Mouse (Mus musculus): Measurements from ENCODE around the gene Dlgap5. TPM values are rescaled to one million over a fixed set of nuclear protein-coding genes. Genes with fewer than 3 reads are reported as not detected.

The Dlgap5 gene
- polyA plus RNA-seq, 1 experiment = 2.5 TPM

DNA sequence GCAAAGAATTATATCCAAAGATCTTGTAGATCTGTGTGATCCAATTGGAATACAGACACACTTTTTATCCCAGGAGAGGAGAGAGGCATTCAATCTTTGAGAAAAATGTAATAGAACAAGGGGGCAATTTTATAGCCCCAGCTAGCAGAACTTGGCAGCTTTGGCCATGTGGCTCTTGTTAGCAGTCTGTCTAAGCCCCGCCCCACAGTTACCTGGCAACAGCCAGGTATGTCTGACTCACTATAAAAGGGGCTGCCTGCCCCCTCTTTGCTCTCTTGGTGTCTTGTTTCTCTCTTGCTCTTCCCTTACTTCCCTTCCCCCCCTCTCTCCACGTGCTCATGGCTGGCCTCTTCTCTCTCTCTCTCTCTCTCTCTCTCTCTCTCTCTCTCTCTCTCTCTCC is 3.4 kb upstream of the Dlgap5 start:
- no peak for TF ChIP-seq CTCF (IDR thresholded peaks at IDR 0.05; ENCODE audit: extremely low read depth, insufficient read length, insufficient replicate concordance, low read depth, low read length)
- TF ChIP-seq POLR2A (IDR thresholded peaks at IDR 0.05; ENCODE audit: low read depth, low read length) = no peak
- H3K4me1 ChIP-seq (ENCODE audit: control insufficient read depth, insufficient read depth, insufficient read length, low read length) = peaks cover 3% of the 10 kb centered on the region; the same call in 1 of the 2 replicates
- H3K4me3 ChIP-seq (ENCODE audit: low read depth, low read length) = no peak overlapping the region
- 39% methylated on average over 2 of the region's 2 CpGs for WGBS
- H3K27ac ChIP-seq (ENCODE audit: insufficient read depth, low read depth, low read length) = no peak overlapping the region
- H3K36me3 ChIP-seq (ENCODE audit: control insufficient read depth, insufficient read depth, low read length) = no peaks in the 10 kb centered on the region
- H3K27me3 ChIP-seq (ENCODE audit: control insufficient read depth, insufficient read depth, low read length) = no peaks in the 10 kb centered on the region

- Histone ChIP-seq H3K36me3 (ENCODE audit: control insufficient read depth, insufficient read depth, low read length) (peaks cover 3% of the 10 kb centered on the region), H3K27me3 (ENCODE audit: control insufficient read depth, insufficient read depth, low read length) (no peaks in the 10 kb centered on the region), H3K4me3 (ENCODE audit: low read depth, low read length) (no peak overlapping the region), H3K27ac (ENCODE audit: insufficient read depth, low read depth, low read length) (no peak overlapping the region), H3K4me1 (ENCODE audit: control insufficient read depth, insufficient read depth, insufficient read length, low read length) (peaks cover 3% of the 10 kb centered on the region; the same call in 1 of the 2 replicates)
- 94% methylated on average over 24 of the region's 24 CpGs for WGBS
- TF ChIP-seq CTCF (IDR thresholded peaks at IDR 0.05; ENCODE audit: extremely low read depth, insufficient read length, insufficient replicate concordance, low read depth, low read length) (no peak), POLR2A (IDR thresholded peaks at IDR 0.05; ENCODE audit: low read depth, low read length) (no peak)
These were observed 1.6 kb upstream of the Dlgap5 start for GRCm38 (mm10) chr14:47419723-47420276.

- WGBS = 81% methylated on average over 9 of the region's 9 CpGs
- TF ChIP-seq POLR2A (IDR thresholded peaks at IDR 0.05; ENCODE audit: low read depth, low read length) (no peak), CTCF (IDR thresholded peaks at IDR 0.05; ENCODE audit: extremely low read depth, insufficient read length, insufficient replicate concordance, low read depth, low read length) (no peak)
- Histone ChIP-seq H3K4me3 (ENCODE audit: low read depth, low read length) (no peak overlapping the region), H3K27ac (ENCODE audit: insufficient read depth, low read depth, low read length) (no peak overlapping the region), H3K4me1 (ENCODE audit: control insufficient read depth, insufficient read depth, insufficient read length, low read length) (peaks cover 3% of the 10 kb centered on the region; the same call in 1 of the 2 replicates), H3K36me3 (ENCODE audit: control insufficient read depth, insufficient read depth, low read length) (peaks cover 3% of the 10 kb centered on the region), H3K27me3 (ENCODE audit: control insufficient read depth, insufficient read depth, low read length) (no peaks in the 10 kb centered on the region)
These were observed 923 bp upstream of the Dlgap5 start for GRCm38 (mm10) chr14:47419034-47419625.

DNA sequence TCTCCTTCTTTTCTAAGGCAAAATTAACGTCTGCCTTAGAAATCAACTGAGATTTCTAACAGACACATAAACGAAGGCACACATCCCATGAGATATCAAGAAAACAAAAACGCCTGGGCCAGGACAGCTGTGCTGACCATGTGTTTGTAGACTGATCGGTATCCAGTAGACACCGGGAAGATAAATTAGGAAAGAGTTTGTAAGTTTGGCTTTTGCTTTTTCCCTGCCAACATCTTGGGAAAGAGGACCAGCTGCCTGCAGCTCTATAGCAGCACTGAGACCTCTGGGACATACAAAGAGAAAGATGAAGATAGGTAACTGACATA is 422 bp upstream of the Dlgap5 start:
- H3K36me3 ChIP-seq (ENCODE audit: control insufficient read depth, insufficient read depth, low read length) = peaks cover 4% of the 10 kb centered on the region
- no peak overlapping the region for H3K27ac ChIP-seq (ENCODE audit: insufficient read depth, low read depth, low read length)
- no peaks in the 10 kb centered on the region for H3K27me3 ChIP-seq (ENCODE audit: control insufficient read depth, insufficient read depth, low read length)
- TF ChIP-seq POLR2A (IDR thresholded peaks at IDR 0.05; ENCODE audit: low read depth, low read length) (no peak), CTCF (IDR thresholded peaks at IDR 0.05; ENCODE audit: extremely low read depth, insufficient read length, insufficient replicate concordance, low read depth, low read length) (no peak)
- H3K4me3 ChIP-seq (ENCODE audit: low read depth, low read length) = peak overlapping the region; percentile 78
- peaks cover 3% of the 10 kb centered on the region; the same call in 1 of the 2 replicates for H3K4me1 ChIP-seq (ENCODE audit: control insufficient read depth, insufficient read depth, insufficient read length, low read length)
- 22% methylated on average over 5 of the region's 5 CpGs for WGBS

GRCm38 (mm10) chr14:47417346-47417745 is 861 bp downstream of the Dlgap5 start:
- WGBS = 23% methylated on average over 3 of the region's 3 CpGs
- TF ChIP-seq POLR2A (IDR thresholded peaks at IDR 0.05; ENCODE audit: low read depth, low read length) (no peak), CTCF (IDR thresholded peaks at IDR 0.05; ENCODE audit: extremely low read depth, insufficient read length, insufficient replicate concordance, low read depth, low read length) (no peak)
- peaks cover 3% of the 10 kb centered on the region; the same call in 1 of the 2 replicates for H3K4me1 ChIP-seq (ENCODE audit: control insufficient read depth, insufficient read depth, insufficient read length, low read length)
- H3K36me3 ChIP-seq (ENCODE audit: control insufficient read depth, insufficient read depth, low read length) = peaks cover 4% of the 10 kb centered on the region
- no peaks in the 10 kb centered on the region for H3K27me3 ChIP-seq (ENCODE audit: control insufficient read depth, insufficient read depth, low read length)
- no peak overlapping the region; the same call in 1 of the 2 replicates for H3K4me3 ChIP-seq (ENCODE audit: low read depth, low read length)
- no peak overlapping the region for H3K27ac ChIP-seq (ENCODE audit: insufficient read depth, low read depth, low read length)

DNA sequence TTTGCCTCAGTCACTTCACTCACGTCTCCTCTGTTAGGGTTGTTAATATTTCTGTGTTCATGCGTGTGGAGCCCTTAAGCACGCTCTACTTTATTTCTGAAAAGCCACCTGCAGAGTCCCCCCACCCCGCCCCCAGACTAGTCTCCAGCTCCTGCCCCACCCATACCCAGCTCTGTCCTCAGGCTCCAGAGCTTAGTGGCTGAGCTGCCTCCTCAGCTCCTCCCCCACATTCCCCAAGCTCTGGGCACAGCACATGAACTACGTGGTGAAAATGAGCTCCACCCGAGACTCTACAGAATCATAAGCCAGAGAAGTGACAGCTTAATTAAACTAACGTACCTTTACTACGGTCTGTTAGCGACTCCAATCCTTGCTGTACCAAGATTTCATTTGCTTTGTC is 12.2 kb downstream of the Dlgap5 start:
- H3K4me3 ChIP-seq (ENCODE audit: low read depth, low read length) = no peak overlapping the region
- WGBS = 87% methylated on average over 9 of the region's 9 CpGs
- TF ChIP-seq POLR2A (IDR thresholded peaks at IDR 0.05; ENCODE audit: low read depth, low read length) (no peak), CTCF (IDR thresholded peaks at IDR 0.05; ENCODE audit: extremely low read depth, insufficient read length, insufficient replicate concordance, low read depth, low read length) (no peak)
- peaks cover 4% of the 10 kb centered on the region for H3K4me1 ChIP-seq (ENCODE audit: control insufficient read depth, insufficient read depth, insufficient read length, low read length)
- H3K27ac ChIP-seq (ENCODE audit: insufficient read depth, low read depth, low read length) = no peak overlapping the region
- no peaks in the 10 kb centered on the region for H3K27me3 ChIP-seq (ENCODE audit: control insufficient read depth, insufficient read depth, low read length)
- H3K36me3 ChIP-seq (ENCODE audit: control insufficient read depth, insufficient read depth, low read length) = peaks cover 20% of the 10 kb centered on the region

DNA sequence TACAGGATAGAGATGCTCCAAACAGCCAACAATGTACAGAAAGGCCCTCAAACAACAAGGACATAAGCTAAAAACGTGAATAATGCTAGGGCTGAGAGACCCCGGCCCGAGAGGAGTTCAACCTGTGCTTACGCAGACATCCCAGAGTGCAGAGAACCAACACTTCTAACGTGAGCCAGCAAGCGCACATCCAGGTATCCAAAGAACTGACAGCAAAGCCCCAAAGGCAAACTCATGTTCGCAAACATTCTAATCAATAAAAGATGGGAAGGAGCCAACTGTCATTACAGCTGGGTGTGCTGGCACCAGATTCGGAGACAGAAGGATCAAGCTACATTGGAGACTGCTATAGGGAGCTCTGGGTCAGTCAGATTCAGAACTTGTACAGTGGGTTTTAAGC is 15.5 kb downstream of the Dlgap5 start:
- H3K4me1 ChIP-seq (ENCODE audit: control insufficient read depth, insufficient read depth, insufficient read length, low read length) = peaks cover 4% of the 10 kb centered on the region
- no peak overlapping the region for H3K4me3 ChIP-seq (ENCODE audit: low read depth, low read length)
- H3K27me3 ChIP-seq (ENCODE audit: control insufficient read depth, insufficient read depth, low read length) = no peaks in the 10 kb centered on the region
- no peak overlapping the region for H3K27ac ChIP-seq (ENCODE audit: insufficient read depth, low read depth, low read length)
- peaks cover 9% of the 10 kb centered on the region; the same call in 1 of the 2 replicates for H3K36me3 ChIP-seq (ENCODE audit: control insufficient read depth, insufficient read depth, low read length)
- WGBS = 65% methylated on average over 8 of the region's 8 CpGs
- TF ChIP-seq CTCF (IDR thresholded peaks at IDR 0.05; ENCODE audit: extremely low read depth, insufficient read length, insufficient replicate concordance, low read depth, low read length) (no peak), POLR2A (IDR thresholded peaks at IDR 0.05; ENCODE audit: low read depth, low read length) (no peak)
